Mouse (Mus musculus) mesoderm, embryonic 11.5 days (tissue): Measurements from ENCODE around the gene Dtx4.

Experiments used
- DNase-seq: peaks from one replicate; pipeline ENCODE4 v3.0.0-alpha.2; 2012; ENCODE audit warnings: low read depth, low spot score

Dtx4 gene

GRCm38 (mm10) chr19:12420555-12420954, 80.7 kb downstream of the Dtx4 start:
- DNase-seq, result no peak

GRCm38 (mm10) chr19:12418312-12418711, 82.9 kb downstream of the Dtx4 start:
- DNase-seq, result no peak

- DNase-seq, result no peak
Observed at GRCm38 (mm10) chr19:12417361-12417760, 83.9 kb downstream of the Dtx4 start, which contains the start of gene Olfr1441. TSS of gene Olfr1441 (plus strand) at chr19:12417433.
